Mouse (Mus musculus) naive thymus-derived CD4-positive, alpha-beta T cell, adult 5 months (primary cell): ENCODE results near the gene Rab8a. TPM values are rescaled to one million over a fixed set of nuclear protein-coding genes. Genes with fewer than 3 reads are reported as not detected.

Experiments
- polyA plus RNA-seq: library from polyadenylated mRNA; unstranded; fragments of 100-300 nt; shearing (Covaris generic); gene quantifications from one replicate; pipeline ENCODE4 v1.2.1, GENCODE M21; 2017

Gene Rab8a
- 163 TPM for polyA plus RNA-seq

DNA sequence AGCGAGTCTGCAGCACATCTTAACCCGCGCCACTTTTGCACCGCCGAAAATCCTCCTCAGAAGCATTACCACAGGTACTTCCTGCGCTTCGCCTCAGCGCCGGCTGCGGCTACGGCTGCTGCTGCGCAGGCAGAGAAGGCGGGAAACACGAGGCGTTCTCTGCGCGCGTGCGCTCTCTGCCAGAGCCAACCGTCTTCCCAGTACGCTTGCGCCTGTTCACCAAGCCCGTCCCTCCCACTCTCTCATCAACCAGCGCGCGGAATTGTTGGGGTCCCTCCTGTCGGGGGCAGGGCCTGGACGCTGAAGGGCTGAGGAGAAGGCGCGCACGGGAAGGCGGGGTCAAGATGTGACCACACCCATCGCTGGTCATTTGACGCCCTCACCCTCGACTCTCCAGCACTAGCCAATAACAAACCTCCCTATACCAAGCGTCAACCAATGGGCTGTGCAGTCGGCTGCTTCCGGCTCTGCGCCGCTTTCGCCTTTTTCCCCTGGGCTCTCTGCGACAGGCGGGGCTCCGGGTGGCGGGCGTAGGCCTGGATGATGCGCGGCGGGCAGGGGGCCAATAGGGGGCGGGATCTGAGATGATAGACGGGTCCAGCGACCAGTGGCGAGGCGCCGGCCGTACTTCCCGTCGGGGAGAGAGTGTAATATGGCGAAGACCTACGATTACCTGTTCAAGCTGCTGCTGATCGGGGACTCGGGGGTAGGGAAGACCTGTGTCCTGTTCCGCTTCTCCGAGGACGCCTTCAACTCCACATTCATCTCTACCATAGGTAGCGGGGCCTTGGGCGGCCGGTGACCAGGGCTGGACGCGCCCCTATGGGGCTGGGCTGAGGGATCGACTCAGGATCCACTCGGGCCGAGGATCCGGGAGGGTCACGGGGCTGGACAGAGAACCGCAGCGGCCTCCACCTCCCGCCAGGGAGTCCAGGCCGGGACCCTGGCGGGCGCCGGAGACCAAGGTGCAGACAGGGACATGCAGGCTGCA is at the start of gene Rab8a:
Gene Rab8a (plus strand): TSS at position 494 of the 991 bp plus-strand sequence.

DNA sequence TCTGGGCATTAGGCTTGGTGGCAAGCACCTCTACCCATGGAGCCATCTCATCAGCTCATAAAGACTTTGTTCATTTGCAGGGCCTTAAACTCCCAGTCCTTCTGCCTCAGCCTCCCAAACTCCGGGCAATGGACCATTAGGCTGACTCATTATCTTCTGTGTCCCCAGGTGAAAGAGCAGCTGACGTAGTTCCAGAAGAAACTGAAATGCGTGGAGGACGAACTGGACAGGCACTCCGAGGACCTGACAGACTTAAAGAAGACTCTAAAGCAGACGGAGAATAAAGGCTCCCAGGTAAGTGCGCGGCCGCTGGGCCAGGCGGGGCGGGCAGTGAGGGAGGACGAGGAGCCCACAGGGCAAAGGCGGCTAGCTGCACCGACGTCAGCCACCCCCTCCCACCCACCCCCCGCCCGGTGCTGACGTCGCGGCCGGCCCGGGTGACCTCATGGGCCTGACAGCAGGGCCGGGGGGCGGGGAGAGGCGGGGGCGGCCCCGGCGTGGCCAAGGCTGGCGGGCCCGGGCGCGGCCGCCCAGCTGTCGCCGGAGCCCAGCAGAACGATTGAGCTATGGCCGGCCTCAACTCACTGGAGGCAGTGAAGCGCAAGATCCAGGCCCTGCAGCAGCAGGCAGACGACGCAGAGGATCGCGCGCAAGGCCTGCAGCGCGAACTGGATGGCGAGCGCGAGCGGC is 26.1 kb upstream of the Rab8a start, which contains the start of gene Tpm4:
Gene Tpm4 (plus strand): TSS at position 220 of the 690 bp plus-strand sequence.

DNA sequence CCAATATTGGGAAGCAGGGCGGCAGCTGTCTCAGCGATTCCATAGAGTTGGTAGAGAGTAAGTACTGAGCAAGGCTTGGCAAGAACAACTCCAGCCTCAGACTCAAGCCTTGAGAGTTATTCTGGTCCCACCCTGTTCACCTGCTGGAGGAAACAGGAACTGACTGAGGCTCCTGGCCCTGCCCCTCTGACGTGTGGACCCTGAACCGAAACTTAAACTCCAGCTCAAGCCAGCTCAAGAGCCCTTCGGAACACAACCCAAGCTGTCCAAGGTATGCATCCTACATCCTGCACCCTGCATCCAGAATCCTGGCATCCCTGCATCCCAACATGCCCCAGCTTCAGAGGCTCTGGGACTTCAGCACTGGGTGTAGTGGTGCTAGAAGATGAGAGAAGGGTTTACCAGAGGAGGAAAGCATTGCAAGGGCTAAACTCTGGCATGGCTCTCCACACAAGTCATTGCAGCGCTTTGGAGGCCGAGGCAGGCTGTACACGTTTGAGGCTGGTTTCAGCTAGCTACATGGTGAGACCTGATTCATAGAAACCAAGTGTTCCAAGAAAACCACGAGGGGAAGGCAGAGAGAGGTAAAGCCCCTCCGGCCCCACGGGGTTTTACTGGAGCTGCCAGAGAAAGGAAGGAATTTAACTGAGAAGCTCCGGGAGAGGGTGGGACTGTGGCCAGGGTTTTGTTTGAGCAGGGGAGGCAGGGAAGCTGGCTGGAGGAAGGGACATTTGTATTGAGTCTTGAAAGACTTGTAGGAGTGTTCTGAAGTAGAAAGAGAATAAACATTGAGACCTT is 28.6 kb downstream of the Rab8a start, which contains the start of gene Hsh2d:
Gene Hsh2d (plus strand): TSS at position 222 of the 798 bp plus-strand sequence.

DNA sequence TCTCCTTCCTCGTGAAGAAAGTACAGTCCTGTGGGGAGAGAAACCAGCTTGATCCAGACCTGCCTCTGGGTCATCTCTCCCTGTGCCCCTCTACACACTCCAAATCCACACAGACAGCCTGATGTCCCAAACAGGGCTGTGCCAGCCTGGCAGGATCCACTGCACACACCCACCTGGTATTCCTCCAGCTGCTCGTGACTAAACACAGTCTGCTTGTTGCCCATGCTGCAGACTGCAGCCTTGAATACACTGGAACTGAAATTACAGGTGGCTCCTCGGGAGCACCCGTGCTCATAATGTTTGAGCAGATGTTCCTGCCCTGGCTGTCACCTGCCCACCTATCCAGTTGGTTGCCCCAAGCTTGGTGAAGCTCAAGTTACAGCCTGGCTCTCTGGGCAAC is 51.8 kb downstream of the Rab8a start, which contains the start of gene Cib3:
Gene Cib3 (minus strand): TSS at position 87 of the 400 bp plus-strand sequence.

DNA sequence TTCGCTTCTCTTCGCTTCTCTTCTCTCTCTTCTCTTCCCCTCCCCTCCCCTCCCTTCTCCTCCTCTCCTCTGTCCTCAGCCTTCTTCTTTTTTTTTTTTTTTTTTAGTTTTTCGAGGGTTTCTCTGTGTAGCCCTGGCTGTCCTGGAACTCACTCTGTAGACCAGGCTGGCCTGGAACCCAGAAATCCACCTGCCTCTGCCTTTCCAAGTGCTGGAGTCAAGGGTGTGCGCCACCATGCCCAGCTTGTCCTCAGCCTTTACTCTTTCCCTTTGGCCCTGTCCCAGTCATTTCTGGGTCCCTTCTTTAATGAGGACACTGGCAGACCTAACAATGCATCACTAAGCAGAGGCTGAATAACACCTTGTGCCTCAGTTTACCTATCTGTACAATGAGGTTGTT is 52.5 kb downstream of the Rab8a start, which contains the start of gene Gm11034:
Gene Gm11034 (minus strand): TSS at position 101 of the 400 bp plus-strand sequence.

DNA sequence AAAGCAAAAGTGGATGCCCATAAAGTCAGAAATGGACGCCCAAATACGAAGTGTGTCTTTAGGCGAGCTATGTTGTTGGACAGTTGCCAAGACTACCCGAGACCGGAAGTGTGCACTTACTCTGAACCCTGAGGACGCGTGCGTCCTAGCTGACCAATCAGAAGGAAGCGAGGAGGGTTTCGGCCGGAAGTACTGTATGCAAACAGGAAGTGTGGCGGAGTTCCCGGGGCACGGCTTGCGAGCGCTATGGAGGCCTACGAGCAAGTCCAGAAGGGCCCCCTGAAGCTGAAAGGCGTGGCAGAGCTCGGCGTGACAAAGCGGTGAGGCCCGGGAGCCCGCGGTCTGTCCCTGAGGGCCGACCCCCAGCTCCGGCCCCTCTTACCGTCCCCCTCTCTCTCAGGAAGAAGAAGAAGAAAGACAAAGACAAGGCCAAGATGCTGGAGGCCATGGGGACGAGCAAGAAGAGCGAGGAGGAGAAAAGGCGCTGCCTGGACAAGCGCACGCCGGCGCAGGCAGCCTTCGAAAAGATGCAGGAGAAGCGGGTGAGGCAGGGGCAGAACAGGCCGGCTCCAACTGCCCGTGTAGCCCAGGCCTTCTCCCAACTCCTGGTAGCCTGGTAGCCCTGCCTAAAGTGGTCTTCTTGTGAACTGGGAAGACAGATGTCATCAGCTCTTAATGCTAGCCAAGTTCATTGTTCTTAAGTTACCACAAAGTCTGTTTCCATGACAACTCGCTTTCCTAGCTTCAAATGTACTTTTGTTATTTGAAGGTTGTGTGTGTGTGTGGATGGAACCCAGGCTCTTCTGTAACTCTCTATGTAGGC is 58.8 kb downstream of the Rab8a start, which contains the start of gene Fam32a:
Gene Fam32a (plus strand): TSS at position 190 of the 823 bp plus-strand sequence.

Other genes with a start within 250 kb of the Rab8a start
- gene Zfp961, start 210.2 kb upstream of the Rab8a start, polyA plus RNA-seq, result 6.3 TPM
- not detected for gene Cyp4f18, start 151.6 kb upstream of the Rab8a start, polyA plus RNA-seq
- gene Olfr372, start 120.0 kb upstream of the Rab8a start, polyA plus RNA-seq, result not detected
- 0.40 TPM for gene Olfr373, start 78.0 kb upstream of the Rab8a start, polyA plus RNA-seq
- 0.15 TPM for gene Olfr374, start 54.2 kb upstream of the Rab8a start, polyA plus RNA-seq
- 501 TPM for gene Tpm4, start 26.2 kb upstream of the Rab8a start, polyA plus RNA-seq
- 13.2 TPM for gene Hsh2d, start 28.4 kb downstream of the Rab8a start, polyA plus RNA-seq
- not detected for gene Cib3, start 51.6 kb downstream of the Rab8a start, polyA plus RNA-seq
- not detected for gene Gm11034, start 52.4 kb downstream of the Rab8a start, polyA plus RNA-seq
- 94.0 TPM for gene Fam32a, start 58.5 kb downstream of the Rab8a start, polyA plus RNA-seq
- 157 TPM for gene Ap1m1, start 78.8 kb downstream of the Rab8a start, polyA plus RNA-seq
- 2.4 TPM for gene Gm10282, start 144.1 kb downstream of the Rab8a start, polyA plus RNA-seq
- 1,247 TPM for gene Klf2, start 157.8 kb downstream of the Rab8a start, polyA plus RNA-seq